In the genomic region with DNA sequence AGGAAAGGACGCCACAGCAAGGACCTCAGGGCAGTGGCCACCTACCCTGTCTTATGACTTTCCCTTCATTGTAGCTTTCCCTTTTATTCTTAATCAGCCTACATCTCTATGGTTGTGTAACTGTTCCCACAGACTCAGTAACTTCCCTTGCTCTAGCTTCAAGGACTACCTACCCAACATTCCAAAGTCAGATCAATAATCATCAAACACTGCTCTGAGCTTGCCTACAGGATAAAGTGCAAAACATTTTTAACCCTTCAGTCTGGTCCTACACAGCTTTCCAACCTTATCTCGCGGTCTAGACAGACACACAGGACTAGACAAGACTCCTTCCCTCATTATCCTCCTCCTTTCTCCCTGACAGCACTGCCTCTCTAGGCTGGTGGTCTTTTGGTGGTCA, we compare ENCODE assay signal across 8 mouse cellular contexts. TPM values are rescaled to one million over a fixed set of nuclear protein-coding genes. Genes with fewer than 3 reads are reported as not detected.
DNase-seq lines count a peak whose midpoint lies in the region; ATAC-seq and TF ChIP-seq lines count a peak whose summit lies in the region.

No protein-coding gene starts in this region.

- ATAC-seq in heart, embryonic 11.5 days (replicated peaks; ENCODE audit: insufficient number of reproducible peaks, low FRiP score, low TSS enrichment): 0 out of 2 replicates have a peak, but pooled peaks have one; percentile 11
- no peak for ATAC-seq in G1E (ENCODE audit: extremely low read depth, insufficient number of reproducible peaks, low FRiP score, poor library complexity, severe bottlenecking)
- ATAC-seq in forebrain, embryonic 16.5 days: no peak; the same call in 1 of the 2 replicates
- ATAC-seq in megakaryocyte, adult 5-6 weeks (ENCODE audit: poor library complexity, severe bottlenecking): peak; percentile 8; the same call in 1 of the 2 replicates

- no peak for TF ChIP-seq CTCF in G1E (IDR thresholded peaks at IDR 0.05; ENCODE audit: low read depth, low read length)

- peak overlapping the region; percentile 96 for H3K4me3 ChIP-seq in heart, embryonic 11.5 days (ENCODE audit: low read depth, low read length)
- peak overlapping the region; percentile 96 for H3K4me3 ChIP-seq in G1E (ENCODE audit: low read depth, low read length)
- H3K4me3 ChIP-seq in forebrain, embryonic 16.5 days (replicated peaks; ENCODE audit: low read length): peak overlapping the region; percentile 97

- H3K9me3 ChIP-seq in heart, embryonic 11.5 days (replicated peaks; ENCODE audit: control insufficient read depth, low read length): no peaks in the 10 kb centered on the region
- H3K9me3 ChIP-seq in G1E (replicated peaks): no peaks in the 10 kb centered on the region
- no peaks in the 10 kb centered on the region for H3K9me3 ChIP-seq in forebrain, embryonic 16.5 days (ENCODE audit: control insufficient read depth, low read length)

- H3K9ac ChIP-seq in heart, embryonic 11.5 days (ENCODE audit: low read depth, low read length): peak overlapping the region; percentile 78
- H3K9ac ChIP-seq in forebrain, embryonic 16.5 days (replicated peaks; ENCODE audit: low read depth, low read length): peak overlapping the region; percentile 91

- H3K4me1 ChIP-seq in heart, embryonic 11.5 days (ENCODE audit: control insufficient read depth, insufficient read depth, low read length): peaks cover 16% of the 10 kb centered on the region
- peaks cover 36% of the 10 kb centered on the region for H3K4me1 ChIP-seq in G1E (ENCODE audit: insufficient read depth, low read depth, low read length)
- H3K4me1 ChIP-seq in forebrain, embryonic 16.5 days (replicated peaks; ENCODE audit: control insufficient read depth, insufficient read depth, low read length): peaks cover 23% of the 10 kb centered on the region

- H3K36me3 ChIP-seq in heart, embryonic 11.5 days (ENCODE audit: control insufficient read depth, insufficient read depth, low read length): no peaks in the 10 kb centered on the region
- peaks cover 4% of the 10 kb centered on the region for H3K36me3 ChIP-seq in G1E (replicated peaks)
- no peaks in the 10 kb centered on the region for H3K36me3 ChIP-seq in forebrain, embryonic 16.5 days (ENCODE audit: control insufficient read depth, insufficient read depth)

- no peaks in the 10 kb centered on the region for H3K27me3 ChIP-seq in heart, embryonic 11.5 days (ENCODE audit: control insufficient read depth, insufficient read depth, low read length)
- no peaks in the 10 kb centered on the region for H3K27me3 ChIP-seq in G1E (ENCODE audit: insufficient read depth, low read length)
- H3K27me3 ChIP-seq in forebrain, embryonic 16.5 days (replicated peaks; ENCODE audit: control insufficient read depth, insufficient read depth, low read length): no peaks in the 10 kb centered on the region

- 4% methylated on average over 3 of the region's 3 CpGs for WGBS in heart, embryonic 11.5 days (ENCODE audit: insufficient replicate concordance)
- 0% methylated on average over 3 of the region's 3 CpGs for WGBS in forebrain, embryonic 16.5 days

- peak overlapping the region; percentile 75 for H3K4me2 ChIP-seq in heart, embryonic 11.5 days
- peak overlapping the region; percentile 61 for H3K4me2 ChIP-seq in forebrain, embryonic 16.5 days (ENCODE audit: low read length)

- DNase-seq in heart, adult 11 months: no peak
- DNase-seq in G1E (ENCODE audit: low spot score): no peak
- no peak for DNase-seq in adrenal gland, adult 18-20 months (ENCODE audit: low spot score in 2 of 2)
- DNase-seq in adrenal gland, adult (ENCODE audit: inconsistent age in 2 of 2, low spot score in 1 of 2): no peak
- DNase-seq in spleen, adult 12 weeks (ENCODE audit: low spot score): no peak

- H3K27ac ChIP-seq in heart, embryonic 11.5 days (ENCODE audit: low read depth, low read length): peak overlapping the region; percentile 76
- H3K27ac ChIP-seq in forebrain, embryonic 16.5 days (ENCODE audit: low read length): no peak overlapping the region

RNA-seq across cellular contexts. Expression of gene Nadk2, which starts 0.7 kb away (rescaled TPM):
- 57.1 and 65.3 TPM in 2 replicates for polyA plus RNA-seq in heart, embryonic 11.5 days (2014; fragmentation: Nextera tagmentation; extraction: Ambion mirVana)
- total RNA-seq in G1E (2014; fragmentation: Nextera tagmentation): 222 and 250 TPM in 2 replicates
- total RNA-seq in G1E (2017): 218 and 235 TPM in 2 replicates
- 130 and 143 TPM in 2 replicates for polyA plus RNA-seq in G1E (2012)
- polyA plus RNA-seq in forebrain, embryonic 16.5 days (2015; fragmentation: Nextera tagmentation; extraction: Ambion mirVana): 22.7 and 26.1 TPM in 2 replicates
- 25.7 and 32.3 TPM in 2 replicates for total RNA-seq in megakaryocyte, adult 5-6 weeks (2015)
- total RNA-seq in megakaryocyte, adult 5-6 weeks (2017): 30.0 and 31.3 TPM in 2 replicates
- 10 to 100 TPM; 47.1 to 75.0 TPM for total RNA-seq in adrenal gland, adult 18-20 months (2021)

Comparison
In these comparisons a context has a peak if more than half of its experiments do, and no peak if none do; other contexts are left out.
1. ATAC-seq: peak in heart, embryonic 11.5 days (single experiment) and megakaryocyte, adult 5-6 weeks (single experiment); none in G1E (single experiment) and forebrain, embryonic 16.5 days (single experiment).
2. Peak in every context shown above with its lines, with median percentiles within 50 percentile points of each other: H3K4me3 ChIP-seq.